Mouse (Mus musculus) v-Abl transformed pro-B cells (cell line): ENCODE measurements around the gene Dscaml1.

ENCODE experiments used
- in situ Hi-C, 2 experiments: fragments of 400-800 bp; cut with MboI; formaldehyde crosslinking; loops; one replicate each; pipeline ENCODE4 v1.15.1; 2025; ENCODE audit not compliant: unreplicated experiment in 2 of 2

Dscaml1 gene

DNA sequence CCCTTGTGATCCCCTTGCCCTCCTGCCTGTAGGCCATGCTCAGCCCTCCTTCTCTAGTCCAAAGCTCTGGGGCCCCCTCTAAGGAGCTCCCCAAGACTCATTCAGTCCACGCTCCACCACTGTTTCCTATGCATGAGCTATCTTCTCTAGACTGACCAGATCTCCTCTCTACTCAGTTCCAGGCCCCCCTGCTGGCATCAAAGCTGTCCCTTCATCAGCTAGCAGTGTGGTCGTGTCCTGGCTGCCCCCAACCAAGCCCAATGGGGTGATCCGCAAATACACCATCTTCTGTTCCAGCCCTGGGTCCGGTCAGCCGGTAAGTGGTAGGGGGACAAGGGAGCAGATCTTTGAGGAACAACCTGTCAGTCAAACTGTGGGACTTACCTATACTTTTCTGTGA lies 305.4 kb downstream of the Dscaml1 start:
- in situ Hi-C loops = no loop called here

DNA sequence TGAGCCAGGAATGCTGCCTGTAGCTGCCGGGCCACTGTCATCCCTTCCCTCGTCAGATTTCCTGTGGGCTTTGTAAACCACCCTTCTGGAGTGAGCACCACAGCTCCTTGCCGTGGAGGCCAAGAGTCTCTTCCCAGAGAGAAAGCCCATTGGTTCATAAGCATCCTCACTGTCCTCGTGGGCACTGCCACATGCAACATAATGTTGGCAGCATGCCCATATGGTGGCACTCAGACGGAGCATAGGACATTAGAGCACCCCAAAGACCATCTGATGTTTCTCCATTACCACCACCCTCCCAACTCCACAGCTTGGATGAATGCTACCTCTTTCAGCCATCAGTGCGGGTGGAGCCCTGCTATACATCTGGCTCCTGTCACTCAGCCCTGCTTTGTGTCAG lies 306.8 kb downstream of the Dscaml1 start:
- in situ Hi-C loops = no loop called here

DNA sequence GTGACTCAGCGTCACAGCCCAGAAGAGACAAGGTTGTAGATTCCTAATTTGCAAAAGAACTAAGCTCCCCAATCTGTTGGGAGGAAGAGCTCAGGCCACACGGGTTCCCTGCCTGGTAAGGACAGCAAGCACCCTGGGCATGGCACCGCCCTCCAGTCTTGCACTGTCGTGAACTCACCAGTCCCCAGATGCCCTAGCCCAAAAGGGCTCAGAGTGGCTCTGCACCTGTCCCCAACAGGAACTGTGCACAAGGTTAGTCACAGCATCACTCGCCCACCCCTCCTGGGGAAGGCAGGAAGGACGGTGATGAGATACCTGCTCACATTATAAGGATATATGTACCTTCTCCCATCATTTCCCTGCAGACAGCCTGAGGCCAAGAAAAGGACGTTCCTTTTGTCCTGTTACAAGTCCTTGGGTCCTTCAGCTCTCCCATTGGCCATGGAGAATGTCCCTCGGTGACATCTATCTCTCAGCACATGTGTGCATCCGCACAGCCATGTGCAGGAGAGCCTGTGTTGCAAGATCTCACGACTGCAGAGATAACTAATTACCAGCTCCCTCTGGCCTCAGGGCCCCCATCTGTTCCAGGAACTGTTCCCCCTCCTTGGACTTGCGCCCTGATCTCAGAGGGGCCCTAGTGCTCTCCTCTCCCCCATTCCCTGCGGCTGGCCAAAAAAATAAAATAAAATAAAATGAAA lies 312.7 kb downstream of the Dscaml1 start:
- in situ Hi-C loops = no loop called here

DNA sequence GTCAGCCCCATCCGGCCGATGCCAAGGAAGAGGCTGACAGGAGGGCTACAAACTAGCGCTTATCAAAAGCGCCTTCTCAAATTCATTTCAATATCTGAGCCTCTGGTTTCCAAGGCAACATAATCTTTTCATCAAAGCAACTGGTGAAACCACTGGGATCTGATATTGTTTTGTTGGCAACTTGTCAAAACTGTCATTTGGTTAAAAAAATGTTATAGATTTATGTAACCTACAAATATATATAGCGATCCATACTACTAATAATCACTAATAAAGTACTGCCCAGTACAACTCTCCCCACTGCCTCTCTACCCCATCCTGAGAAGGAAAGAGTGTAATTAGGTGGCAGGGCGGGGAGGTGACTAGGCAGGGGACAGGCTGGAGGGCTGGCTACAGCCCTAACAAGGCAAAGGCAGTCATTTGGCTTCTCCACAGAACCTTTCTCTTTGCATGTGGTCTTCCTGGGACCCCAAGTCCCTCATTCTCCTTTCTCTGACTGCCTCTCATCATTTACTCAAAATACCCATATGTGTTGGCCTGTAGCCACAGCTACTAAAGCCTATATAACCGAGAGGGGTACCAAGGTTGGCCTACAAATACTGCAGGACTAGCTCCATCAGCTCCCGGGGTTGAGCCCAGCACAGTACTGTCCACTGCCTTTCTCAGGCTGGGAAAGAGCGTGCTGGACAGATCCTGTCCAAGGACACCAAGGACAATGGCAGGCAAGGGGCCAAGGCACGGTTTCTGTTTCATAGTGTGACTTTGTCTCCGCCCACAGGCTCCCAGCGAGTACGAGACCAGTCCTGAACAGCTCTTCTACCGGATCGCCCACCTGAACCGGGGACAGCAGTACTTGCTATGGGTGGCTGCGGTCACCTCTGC lies 313.5 kb downstream of the Dscaml1 start:
- in situ Hi-C loops = loop anchor here in 1 of 2 experiments (10.0 kb wide), 1 partner anchor 145 kb away; no protein-coding TSS in a partner anchor

DNA sequence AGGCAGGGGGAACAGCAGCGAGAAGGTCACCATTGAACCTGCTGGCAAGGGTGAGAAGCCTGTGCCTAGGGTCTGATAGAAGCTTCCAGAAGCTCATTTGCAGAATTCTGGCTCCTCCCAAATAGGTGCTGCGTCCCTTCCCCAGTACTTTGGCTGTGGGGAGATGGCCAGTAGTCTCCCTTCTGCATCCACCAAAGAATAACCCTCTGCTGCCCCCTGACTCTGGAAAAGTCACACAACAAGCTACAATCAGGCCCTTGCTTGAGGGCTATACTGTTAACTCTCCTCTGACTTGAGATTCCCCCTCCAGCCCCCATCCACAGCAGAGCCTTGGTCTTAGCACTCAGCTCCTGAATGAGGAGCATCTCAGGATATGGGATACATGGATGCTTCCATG lies 314.2 kb downstream of the Dscaml1 start:
- in situ Hi-C loops = loop anchor here in 1 of 2 experiments (10.0 kb wide), 1 partner anchor 146 kb away; no protein-coding TSS in a partner anchor

DNA sequence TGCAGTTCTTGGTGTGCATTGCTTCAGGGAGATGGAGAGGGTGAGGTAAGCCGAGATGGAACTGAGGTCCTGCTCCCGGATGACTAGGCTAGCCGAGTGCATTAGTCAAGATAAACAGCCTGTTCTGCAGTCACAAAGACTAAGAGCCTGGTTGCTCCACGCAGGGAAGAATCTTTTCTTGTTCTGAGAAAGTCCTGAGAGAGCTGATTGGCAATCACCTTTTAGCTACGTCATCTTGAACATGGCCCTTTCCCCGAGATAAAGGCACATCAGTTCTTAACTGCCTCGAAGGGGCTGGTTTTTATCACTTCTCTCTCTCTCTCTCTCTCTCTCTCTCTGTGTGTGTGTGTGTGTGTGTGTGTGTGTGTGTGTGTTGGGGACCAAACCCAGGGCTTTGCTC lies 319.0 kb downstream of the Dscaml1 start:
- in situ Hi-C loops = loop anchor here in 1 of 2 experiments (10.0 kb wide), 1 partner anchor 151 kb away; no protein-coding TSS in a partner anchor

DNA sequence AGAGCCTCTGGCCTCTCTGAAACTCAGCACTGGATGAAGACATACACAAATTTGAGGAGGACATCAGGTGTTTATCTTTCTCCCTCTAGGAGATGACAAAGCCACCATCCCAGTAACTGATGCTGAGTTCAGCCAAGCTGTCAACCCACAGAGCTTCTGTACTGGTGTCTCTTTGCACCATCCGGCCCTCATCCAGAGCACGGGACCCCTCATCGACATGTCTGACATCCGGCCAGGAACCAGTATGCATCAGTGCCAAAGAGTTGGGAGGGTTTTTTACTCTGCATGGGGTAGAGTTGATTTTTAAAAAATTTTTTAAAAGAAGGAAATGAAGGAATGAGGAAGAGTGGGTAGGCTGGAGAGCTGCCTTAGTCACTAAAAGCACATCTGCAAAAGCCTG lies 323.5 kb downstream of the Dscaml1 start:
- in situ Hi-C loops = loop anchor here (5.0 to 25.0 kb wide), 3 partner anchors 155 to 538 kb away; partner anchors contain the start of gene Tmprss4 (in 1 of the 2)

DNA sequence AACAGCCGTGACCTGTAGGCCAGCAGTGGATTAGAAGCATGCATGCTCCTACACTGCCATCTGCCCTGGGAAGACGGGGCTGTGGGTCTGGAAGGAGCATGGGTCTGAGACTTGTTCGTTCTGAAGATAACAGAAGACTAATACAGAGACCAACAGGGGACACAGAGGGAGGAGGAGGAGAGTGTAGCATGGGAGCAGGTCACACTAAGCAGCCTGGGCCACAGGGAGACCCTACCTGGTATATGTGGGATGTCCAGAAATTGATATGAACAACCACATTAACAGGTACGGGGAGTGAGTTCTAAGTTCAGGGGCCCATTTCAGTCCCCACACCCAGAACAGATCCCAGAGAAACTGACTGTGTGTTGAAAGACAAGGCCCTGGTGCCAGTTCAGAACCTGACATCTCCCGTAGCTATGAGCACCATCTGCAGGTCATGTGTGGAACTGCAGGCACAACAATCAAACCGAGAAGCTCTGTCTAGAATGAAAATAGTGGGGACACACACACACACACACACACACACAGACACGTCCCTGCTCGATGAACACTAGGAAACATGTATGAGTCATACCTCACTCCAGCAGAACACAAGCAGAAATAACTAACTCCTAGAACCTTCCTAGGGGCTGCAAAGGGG lies 328.1 kb downstream of the Dscaml1 start:
- in situ Hi-C loops = loop anchor here in 1 of 2 experiments (5.0 to 25.0 kb wide), 3 partner anchors 167 to 542 kb away; partner anchors contain the start of gene Tmprss4

DNA sequence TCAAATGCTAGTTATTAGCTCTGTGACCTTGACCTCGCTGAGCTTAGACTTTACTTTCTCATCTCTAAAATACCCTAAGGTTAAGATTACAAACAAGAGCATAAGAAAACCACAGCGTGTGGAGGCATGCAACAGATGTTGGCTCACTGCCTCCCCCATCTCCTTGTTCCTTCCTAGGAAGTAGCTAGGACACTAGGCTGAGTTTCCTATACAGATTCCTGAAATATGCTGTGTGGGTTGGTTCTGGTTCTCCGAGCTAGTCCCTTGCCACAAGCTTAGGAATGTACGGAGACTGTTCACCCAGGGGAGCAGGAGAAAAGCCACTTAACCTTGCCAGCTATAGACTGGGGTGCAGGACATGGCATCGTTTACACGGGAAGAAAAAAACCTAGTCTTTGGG lies 339.8 kb downstream of the Dscaml1 start:
- in situ Hi-C loops = loop anchor here in 1 of 2 experiments (25.0 kb wide), 1 partner anchor 554 kb away; the partner anchor contains the start of gene Tmprss4

DNA sequence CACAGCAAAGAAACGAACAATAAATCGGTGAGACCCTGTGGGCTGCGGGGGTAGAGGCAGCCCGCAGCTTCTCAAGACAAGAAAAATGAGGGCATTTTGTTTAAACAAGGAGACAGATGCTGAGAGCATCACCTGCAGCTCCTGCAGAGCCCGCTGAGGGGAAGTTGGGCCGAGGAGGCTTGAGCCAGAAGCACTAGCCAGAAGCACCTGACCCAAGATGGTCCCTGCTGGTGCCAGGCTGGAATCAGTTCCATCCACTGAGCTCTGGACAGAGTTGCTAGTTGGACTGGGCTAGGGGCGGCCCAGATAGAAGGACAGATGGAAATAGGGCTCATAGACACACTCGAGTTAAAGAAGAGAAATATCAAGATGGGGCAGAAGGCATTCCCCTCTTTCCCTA lies 340.7 kb downstream of the Dscaml1 start:
- in situ Hi-C loops = loop anchor here in 1 of 2 experiments (25.0 kb wide), 1 partner anchor 555 kb away; the partner anchor contains the start of gene Tmprss4

DNA sequence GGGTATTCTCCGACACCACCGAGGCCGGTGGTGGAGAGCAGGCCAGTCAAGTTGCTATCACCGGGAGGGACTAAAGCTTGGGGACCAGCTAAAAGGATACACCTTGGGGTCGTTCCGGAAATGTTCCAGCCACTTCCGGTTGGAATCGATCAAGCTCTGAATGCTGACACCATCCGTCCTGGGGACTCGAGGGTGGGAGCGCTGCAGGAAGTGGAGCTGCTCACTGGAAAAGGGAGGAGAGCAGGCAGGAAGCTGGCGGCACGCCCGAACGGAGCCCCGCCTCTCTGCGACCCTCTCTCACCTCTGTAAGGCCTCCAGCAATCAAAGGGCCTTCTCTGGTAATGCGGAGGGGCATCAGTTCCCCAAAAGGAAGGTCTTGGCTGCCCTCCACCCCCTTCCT lies 342.0 kb downstream of the Dscaml1 start:
- in situ Hi-C loops = loop anchor here in 1 of 2 experiments (25.0 kb wide), 1 partner anchor 556 kb away; the partner anchor contains the start of gene Tmprss4

DNA sequence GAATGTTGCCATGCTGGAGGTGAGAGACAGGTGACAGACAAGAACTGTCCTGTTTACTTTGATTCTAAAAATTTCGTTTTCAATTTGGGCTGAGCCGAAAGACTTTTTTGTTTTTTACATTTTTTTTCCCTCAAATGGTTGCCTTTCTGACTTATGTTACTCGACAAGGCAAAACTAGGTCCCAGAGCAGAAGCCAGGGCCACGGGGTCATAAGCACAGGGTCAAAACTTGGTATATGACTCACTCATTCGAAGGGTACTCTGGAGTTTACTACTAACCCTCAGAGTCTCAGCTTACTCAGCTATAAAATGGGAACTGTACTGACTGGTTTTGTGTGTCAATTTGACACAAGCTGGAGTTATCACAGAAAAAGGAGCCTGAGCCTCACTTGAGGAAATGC lies 343.2 kb downstream of the Dscaml1 start:
- in situ Hi-C loops = loop anchor here in 1 of 2 experiments (25.0 kb wide), 1 partner anchor 557 kb away; the partner anchor contains the start of gene Tmprss4

DNA sequence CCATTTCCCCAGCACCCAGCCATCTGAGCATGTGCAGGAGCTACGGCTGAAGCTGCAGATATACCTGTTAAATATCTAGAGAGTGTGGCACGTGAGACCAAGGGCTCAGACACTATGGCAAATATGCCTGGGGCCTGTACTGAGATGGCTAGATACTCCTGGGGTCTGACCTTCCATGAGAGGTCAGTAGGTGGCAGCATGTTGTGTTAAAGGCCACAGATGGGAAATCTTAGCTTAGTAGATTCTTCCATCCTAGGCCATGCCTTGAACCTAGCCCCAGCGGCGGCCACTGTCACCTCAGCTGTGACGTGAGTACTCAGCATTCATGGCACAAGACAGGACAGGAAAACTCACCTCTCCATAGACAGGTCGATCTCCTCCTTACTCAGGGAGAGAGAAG lies 347.7 kb downstream of the Dscaml1 start:
- in situ Hi-C loops = loop anchor here in 1 of 2 experiments (10.0 to 25.0 kb wide), 3 partner anchors 51 to 562 kb away; partner anchors contain the start of genes Cep164 and Tmprss4

DNA sequence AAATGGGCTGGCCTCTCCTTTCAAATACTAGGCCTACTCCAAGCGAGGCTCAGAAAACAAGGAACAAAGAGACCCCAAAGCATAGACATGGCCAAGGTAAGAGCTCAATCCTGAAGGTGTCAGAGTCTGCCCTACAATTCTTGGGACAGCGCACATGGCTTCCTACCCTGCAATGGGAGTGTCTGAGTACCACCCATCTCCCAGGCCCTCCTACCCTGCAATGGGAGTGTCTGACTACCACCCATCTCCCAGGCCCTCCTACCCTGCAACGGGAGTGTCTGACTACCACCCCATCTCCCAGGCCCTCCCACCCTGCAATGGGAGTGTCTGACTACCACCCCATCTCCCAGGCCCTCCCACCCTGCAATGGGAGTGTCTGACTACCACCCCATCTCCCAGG lies 349.7 kb downstream of the Dscaml1 start:
- in situ Hi-C loops = loop anchor here (5.0 to 10.0 kb wide), 3 partner anchors 49 to 109 kb away; partner anchors contain the start of gene Cep164 (in 2 of the 2)

DNA sequence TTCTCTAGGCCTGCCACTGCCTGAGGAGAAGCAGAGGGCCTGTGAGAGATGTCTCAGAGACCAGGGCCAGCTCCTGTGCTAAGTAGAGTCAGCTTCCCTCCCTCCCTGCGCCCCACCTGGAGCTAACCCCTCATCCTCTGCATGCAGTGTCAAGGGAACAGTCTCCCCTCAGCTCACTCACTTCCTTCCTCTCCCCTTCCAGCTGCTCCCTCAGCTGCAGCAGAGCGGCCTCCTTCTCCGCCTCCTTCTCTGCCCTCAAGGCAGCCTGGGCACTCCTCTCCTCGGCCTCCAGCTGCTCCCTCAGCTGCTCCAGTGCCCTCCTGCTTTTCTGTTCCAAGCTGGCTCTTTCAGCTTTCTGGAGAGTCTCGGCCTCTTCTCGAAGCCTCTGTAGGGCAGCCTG lies 352.8 kb downstream of the Dscaml1 start:
- in situ Hi-C loops = loop anchor here (5.0 to 10.0 kb wide), 3 partner anchors 46 to 106 kb away; partner anchors contain the start of gene Cep164 (in 2 of the 2)

DNA sequence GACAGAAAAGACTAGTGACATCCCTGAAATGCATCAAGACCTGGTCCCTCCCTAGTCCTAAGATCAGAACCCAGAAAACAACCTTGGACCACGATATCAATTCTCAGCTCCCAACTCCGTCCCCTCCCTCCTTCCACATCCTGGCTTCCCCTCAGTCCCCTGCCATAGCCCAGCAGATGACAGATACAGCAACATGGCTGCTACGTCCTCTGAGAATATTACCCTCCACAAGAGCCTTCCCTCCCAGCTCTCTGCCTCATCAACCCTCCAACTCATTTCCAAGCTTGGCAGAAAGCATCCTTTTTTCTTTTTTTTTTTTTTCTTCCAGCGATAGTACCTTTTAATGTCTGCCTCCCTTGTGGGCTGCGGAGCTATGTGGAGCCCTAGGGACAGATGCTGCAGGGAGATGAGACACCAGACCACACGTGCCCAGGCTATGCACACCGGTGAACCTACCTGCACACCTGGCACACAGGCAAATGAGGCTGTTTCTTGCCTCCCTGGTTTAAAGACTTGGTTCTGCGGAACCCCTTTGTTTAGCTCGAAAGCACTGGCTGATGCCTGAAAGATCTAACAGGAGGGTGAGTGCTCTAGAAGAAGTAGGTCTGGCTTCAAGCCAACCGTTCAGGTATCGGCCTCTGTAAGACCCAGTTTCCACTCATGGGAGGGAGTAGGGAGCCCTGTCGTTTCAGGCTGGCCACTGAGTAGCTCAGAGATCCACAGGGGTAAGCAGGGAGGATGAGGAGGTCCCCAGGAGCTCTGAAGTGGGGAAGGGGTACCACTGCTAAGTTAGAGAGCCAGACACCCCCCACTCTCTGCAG lies 357.0 kb downstream of the Dscaml1 start:
- in situ Hi-C loops = no loop called here

DNA sequence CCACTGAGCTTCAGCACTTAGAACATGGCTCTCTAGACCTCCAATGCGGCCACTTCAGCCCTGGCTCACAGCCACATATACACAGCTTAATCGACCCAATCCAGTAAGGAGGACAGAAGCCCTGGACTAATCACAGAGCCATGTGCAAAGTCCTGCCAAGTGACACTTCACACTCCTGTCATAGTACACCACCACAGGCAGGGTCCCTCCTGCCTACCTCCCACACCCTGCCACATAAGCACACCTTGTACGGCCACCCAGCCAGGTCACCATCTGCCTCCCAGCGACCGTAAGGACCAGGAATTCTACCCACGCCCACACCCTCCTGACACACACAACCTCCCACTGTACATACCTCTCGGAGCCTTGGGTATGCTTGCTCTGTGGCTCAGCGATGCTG lies 360.6 kb downstream of the Dscaml1 start:
- in situ Hi-C loops = no loop called here

DNA sequence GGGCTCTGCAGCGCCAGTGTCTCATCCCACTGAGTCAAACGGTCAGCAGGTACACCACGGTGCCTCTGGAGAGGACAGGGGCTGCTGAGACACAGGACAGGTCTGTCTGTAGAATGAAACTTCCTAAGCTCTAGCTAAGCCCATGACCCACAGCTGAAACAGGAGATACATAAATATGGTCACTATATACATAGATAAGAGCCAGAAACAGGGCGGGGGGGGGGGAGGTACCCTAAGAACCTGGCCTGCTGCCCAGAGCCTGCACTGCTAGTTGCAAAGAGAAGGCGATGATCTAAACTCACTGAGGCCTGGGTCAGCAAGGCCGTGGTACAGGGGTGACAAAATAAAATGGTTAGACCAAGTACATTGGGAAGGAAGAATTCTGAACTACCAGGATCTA lies 361.1 kb downstream of the Dscaml1 start:
- in situ Hi-C loops = no loop called here

DNA sequence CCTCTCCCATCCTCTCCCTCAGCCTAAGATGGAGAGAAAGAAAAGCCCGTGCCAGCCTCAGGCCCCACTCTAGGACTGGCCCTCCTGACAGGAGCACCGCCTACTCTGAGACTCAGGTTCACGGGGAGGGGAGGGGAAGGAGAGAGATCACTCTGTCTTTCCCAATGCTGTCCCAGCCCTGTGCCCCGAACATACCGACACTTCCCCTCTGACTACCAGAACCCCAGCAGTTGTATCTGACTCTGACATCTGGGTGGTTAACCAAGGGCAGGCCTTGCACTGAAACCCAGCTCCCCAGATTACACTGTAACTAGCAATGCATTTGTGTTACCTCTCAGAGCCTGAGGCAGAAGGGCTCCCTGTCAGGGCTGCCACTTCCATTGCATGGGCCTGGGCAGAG lies 362.0 kb downstream of the Dscaml1 start:
- in situ Hi-C loops = no loop called here
